Mouse (Mus musculus): Measurements from ENCODE around the gene Pex11g. TPM values are rescaled to one million over a fixed set of nuclear protein-coding genes. Genes with fewer than 3 reads are reported as not detected.

Gene Pex11g
- total RNA-seq, 2 experiments from 2014 or later = 2.4 to 2.7 TPM

DNA sequence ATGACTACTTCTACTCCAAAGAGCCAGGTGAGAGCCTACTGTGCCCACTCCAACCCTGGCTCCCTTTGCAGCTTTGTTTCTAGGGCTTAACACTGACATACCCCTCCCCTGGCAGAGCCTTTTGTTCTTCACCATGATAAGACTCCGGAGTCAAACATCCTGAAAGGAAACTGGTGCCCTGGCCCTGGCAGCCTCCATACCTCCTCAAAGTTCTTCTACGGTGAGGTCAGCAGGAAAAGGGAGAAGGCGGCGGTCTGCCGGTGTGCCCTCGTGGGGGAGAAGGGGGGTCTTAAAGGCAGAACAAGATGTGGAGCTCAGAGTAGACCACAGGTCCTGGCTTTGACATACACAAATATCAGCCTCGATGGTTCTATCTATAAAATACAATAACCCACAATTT, 16.1 kb upstream of the Pex11g start:
- intact Hi-C loops (cut with DNase I; ENCODE audit: low total_unique reads) = no loop called here
- no peak for DNase-seq

GRCm38 (mm10) chr8:3482240-3482740, 14.8 kb upstream of the Pex11g start:
- intact Hi-C loops (cut with DNase I; ENCODE audit: low total_unique reads) = no loop called here
- DNase-seq = no peak

- intact Hi-C loops (cut with DNase I; ENCODE audit: low total_unique reads) = no loop called here
- DNase-seq = no peak
These were observed 14.1 kb upstream of the Pex11g start for GRCm38 (mm10) chr8:3481605-3482004.

DNA sequence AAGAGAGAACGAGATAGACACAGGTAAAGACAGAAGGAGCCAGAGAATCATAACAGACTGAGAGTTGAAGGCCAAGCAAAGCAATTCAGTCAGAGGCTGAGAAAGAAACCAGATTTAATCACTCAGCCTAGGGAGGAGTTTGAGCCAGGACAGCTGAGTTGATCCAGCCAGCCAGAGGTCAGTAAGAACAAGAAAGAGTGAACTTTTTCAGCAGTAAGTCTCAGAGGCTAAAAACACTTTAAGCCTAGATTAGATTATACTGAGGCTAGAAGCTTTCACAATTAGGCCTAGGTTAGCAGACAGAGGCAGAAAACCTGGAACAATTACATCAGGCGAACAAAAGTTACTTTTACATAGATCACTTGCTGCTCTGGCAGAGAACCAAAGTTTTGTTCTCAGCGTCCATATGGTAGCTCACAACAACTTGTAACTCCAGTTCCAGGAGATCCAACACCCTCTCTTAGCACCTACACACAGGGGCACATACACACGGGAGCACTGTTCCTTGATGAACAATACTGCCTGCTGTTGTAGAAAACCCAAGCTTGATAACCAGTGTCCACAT, 12.8 kb upstream of the Pex11g start:
- intact Hi-C loops (cut with DNase I; ENCODE audit: low total_unique reads) = no loop called here
- no peak for DNase-seq

DNA sequence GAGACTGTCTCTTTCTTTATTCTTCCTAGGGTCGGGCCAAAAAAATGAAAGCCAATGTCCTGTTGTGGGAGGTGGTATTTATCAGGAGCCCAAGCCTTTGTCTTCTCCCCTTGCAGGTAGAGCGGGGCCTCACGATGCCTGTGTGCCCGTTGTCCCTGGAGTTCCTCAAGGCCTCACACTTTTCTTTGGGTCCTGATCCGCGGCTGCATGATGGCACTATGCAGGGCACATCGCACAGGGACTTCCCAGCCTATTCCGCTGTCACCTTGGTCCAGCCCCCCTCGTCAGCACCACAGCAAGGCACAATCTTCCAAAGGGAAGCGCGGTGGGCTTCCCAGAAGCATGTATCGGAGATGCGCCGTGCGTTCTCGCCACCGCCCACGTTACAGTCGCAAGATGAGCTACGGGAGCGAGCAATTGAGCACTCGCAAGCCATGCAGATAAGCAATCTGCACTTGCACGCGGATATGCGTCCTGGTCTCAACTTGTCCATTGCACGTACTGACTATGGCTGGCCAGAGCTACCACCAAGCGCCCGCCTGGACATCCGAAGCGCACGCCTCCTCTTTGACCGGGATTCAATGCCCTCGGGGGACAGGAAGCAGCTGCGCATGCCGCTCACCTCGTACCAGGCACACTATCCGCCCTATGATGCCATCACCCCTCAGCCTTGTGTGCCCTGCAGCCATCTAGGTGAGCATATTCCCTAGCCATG, 8.4 kb upstream of the Pex11g start:
- intact Hi-C loops (cut with DNase I; ENCODE audit: low total_unique reads) = no loop called here
- DNase-seq = no peak

DNA sequence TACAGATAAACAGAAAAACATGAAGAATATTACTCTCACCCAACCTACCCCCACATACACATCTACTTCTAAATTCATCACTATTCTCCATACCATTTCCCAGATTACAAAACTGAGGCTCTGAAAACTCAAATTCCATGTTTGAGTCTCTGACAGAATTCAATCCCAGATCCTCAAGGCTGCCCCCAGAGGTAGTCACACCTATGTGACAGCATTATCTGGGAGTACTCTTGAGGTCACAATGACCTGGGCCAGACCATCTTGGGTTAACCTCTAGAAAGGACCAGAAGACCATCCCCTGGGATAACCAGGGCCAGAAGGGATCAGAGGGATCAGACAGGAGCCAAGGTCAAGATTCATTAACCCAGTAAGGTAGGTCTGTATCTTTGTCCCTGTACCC, 3.1 kb upstream of the Pex11g start, which contains the start of gene Tex45:
Gene Tex45, plus strand, starts transcription at position 301 of the 400 bp plus-strand sequence.
- DNase-seq = no peak

DNA sequence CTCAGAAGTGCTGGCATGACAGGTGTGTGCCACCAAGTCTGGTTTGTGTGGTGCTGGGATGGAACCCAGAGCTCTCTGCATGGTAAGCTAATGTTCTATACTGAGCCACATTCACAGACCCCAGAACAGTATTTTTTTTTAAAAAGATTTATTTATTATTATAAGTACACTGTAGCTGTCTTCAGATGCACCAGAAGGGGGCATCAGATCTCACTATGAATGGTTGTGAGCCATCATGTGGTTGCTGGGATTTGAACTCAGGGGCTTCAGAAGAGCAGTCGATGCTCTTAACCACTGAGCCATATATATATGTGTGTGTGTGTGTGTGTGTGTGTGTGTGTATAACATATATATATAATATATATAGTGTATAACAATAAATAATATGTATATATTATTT, 1.4 kb upstream of the Pex11g start:
- intact Hi-C loops (cut with DNase I; ENCODE audit: low total_unique reads) = no loop called here
- DNase-seq = no peak

More for the DNA sequence above, 3.1 kb upstream of the Pex11g start, which contains the start of gene Tex45:
- intact Hi-C loops (cut with DNase I; ENCODE audit: low total_unique reads) = no loop called here

DNA sequence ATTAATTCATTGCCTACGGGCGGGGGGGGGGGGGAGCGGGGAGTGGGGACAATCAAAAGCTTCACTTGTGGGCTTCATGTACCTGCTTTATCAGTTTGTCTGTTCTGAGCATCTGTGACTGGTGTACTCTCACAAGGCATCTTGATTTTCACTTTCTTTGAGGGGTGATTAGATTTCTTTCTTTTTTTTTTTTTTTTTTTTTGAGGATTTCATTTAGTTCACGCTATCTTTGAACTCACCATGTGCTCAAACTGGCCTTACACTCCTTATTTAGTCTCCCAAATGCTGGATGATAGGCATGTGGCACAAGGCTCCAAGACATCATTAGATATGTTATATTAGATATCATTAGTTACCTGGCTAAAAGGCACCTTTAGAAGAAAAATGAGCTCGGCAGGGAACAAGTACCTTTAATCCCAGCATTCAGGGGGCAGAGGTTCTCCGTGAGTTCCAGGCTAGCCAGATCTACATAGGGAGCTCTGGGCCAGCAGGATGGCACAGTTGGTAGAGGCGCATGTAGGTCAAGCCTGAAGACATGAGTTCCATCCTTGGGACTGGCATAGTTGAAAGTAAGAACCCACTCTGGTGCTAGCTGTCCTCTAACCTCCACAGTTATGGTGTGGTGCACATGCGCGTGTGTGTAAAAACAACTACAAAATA, 536 bp upstream of the Pex11g start:
- no peak for DNase-seq
- intact Hi-C loops (cut with DNase I; ENCODE audit: low total_unique reads) = no loop called here

DNA sequence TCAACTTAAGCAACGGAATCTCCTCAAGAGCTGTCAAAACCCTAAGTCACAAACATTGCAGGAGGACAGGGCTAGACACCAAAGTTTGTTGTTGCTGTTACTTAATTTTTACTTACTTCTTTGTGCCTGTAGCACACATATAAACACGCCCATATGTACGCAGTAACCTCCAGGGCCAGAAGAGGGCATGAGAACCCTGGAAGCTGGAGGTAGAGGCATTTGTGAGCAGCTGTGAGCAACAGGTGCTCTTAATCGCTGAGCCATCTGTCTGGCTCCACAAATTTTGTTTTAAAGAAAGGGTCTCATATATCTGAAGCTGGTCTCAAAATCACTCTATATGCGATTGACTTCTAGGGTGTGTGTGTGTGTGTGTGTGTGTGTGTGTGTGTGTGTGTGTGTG, 3.2 kb downstream of the Pex11g start:
- intact Hi-C loops (cut with DNase I; ENCODE audit: low total_unique reads) = no loop called here
- DNase-seq = no peak

DNA sequence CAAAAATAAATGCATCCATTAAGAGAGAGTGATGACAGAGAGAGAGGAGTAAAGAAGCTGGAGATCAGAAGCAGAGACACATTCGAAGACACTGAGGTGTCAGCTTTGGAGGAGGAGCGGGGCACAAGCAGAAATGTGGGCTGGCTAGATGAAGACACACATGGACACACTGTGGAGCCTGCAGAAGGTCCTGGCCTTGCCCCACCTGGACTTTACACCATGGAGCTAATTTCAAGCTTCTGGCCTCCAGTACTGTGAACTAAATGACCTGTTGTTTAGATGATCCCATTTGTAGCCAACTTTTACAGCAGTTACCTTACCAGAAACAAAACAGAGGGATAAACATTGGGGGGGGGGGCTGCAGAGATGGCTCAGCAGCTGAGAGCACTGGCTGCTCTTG, 4.2 kb downstream of the Pex11g start:
- no peak for DNase-seq
- intact Hi-C loops (cut with DNase I; ENCODE audit: low total_unique reads) = no loop called here

DNA sequence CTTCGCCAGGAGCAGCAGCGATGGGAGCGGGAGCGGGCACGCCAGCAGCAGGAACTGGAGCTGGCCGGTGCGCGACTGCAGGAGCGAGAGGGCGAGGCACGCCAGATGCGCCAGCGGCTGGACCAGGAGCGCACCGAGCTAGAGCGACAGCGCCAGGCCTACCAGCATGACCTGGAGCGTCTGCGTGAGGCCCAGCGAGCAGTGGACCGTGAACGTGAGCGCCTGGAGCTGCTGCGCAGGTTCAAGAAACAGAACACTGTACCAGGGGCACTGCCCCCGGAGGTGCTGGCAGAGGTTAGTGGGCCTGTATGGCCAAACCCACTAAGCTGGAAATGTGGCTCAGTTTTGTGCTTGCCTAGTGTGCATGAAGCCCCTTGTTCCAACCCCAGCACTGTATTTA, 15.5 kb downstream of the Pex11g start:
- intact Hi-C loops (cut with DNase I; ENCODE audit: low total_unique reads) = no loop called here

GRCm38 (mm10) chr8:3450670-3451069, 16.8 kb downstream of the Pex11g start:
- DNase-seq = peak; percentile 59
- intact Hi-C loops (cut with DNase I; ENCODE audit: low total_unique reads) = no loop called here

More for the DNA sequence above, 15.5 kb downstream of the Pex11g start:
- DNase-seq = no peak

- intact Hi-C loops (cut with DNase I; ENCODE audit: low total_unique reads) = loop anchor here (10.0 kb wide), 1 partner anchor 94 kb away; the partner anchor contains the start of gene A430078G23Rik
These were observed 18.3 kb downstream of the Pex11g start for GRCm38 (mm10) chr8:3449226-3449625.

GRCm38 (mm10) chr8:3439510-3439909, 28.0 kb downstream of the Pex11g start:
- no peak for DNase-seq
- intact Hi-C loops (cut with DNase I; ENCODE audit: low total_unique reads) = no loop called here

More at GRCm38 (mm10) chr8:3449226-3449625, 18.3 kb downstream of the Pex11g start:
- no peak for DNase-seq

GRCm38 (mm10) chr8:3436492-3436891, 31.0 kb downstream of the Pex11g start:
- DNase-seq = no peak
- intact Hi-C loops (cut with DNase I; ENCODE audit: low total_unique reads) = no loop called here

- no peak for DNase-seq
- intact Hi-C loops (cut with DNase I; ENCODE audit: low total_unique reads) = no loop called here
These were observed 36.4 kb downstream of the Pex11g start for GRCm38 (mm10) chr8:3431113-3431512.

- no peak for DNase-seq
- intact Hi-C loops (cut with DNase I; ENCODE audit: low total_unique reads) = no loop called here
These were observed 37.5 kb downstream of the Pex11g start for GRCm38 (mm10) chr8:3429966-3430365.

DNA sequence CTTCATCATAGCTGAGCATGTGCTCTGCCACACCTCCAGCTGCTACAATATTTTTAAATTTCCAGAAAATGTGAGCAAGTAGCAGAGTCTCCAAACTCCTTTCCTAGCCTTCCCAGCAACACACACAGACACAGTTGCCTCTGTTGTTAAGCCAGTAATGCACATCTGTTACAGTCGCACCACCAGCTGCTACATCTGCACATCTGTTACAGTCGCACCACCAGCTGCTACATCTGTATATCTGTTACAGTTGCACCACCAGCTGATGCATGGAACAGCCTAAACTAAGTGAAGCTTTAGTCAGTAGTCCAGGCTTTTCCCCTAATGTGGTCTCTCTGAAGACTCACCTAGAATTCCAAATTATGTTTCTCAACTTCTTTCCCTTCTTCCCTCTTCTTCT, 39.1 kb downstream of the Pex11g start:
- no peak for DNase-seq
- intact Hi-C loops (cut with DNase I; ENCODE audit: low total_unique reads) = no loop called here

DNA sequence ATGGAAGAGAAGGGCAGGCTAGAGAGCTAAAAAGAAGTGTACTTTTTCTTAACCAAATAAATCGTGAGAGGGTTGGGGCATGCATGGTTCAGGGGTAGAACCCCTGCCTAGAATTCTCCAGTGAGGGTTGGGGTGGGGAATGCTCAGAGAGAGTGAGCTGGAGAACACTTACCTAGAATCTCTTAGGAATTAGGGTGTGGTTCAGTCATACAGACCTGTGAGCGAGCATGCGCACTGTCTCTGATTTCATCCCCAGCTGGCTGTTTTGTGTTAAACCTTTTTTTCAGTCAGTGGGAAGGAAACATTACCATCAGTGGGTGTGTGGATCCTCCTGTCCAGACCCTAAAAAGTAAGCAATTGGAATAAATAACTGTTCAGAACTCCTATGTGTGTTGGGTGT, 41.3 kb downstream of the Pex11g start:
- intact Hi-C loops (cut with DNase I; ENCODE audit: low total_unique reads) = no loop called here

GRCm38 (mm10) chr8:3425217-3425616, 42.3 kb downstream of the Pex11g start:
- intact Hi-C loops (cut with DNase I; ENCODE audit: low total_unique reads) = no loop called here
- DNase-seq = no peak

More for the DNA sequence above, 41.3 kb downstream of the Pex11g start:
- no peak for DNase-seq

DNA sequence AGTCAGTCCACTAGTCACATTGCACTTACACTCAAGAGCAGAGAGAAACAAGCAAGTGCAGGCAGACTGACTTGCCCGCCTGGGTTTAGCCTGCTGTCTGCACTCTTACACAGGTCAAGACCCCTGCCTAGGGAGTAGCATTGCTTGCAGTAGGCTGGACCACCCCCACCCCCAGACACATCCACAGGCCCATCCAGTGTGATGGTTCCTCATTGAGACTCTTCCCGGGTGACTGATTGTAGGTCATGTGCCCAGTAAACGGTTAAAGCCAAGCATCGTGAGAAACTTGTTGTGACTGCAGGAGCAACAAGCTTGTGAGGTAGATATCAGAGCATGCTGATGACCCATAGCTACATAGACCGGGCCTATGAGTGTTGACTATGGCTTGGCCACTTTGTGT, 46.0 kb downstream of the Pex11g start:
- DNase-seq = no peak
- intact Hi-C loops (cut with DNase I; ENCODE audit: low total_unique reads) = no loop called here

Data from gastrocnemius, postnatal 14 days (tissue).